Mouse (Mus musculus): ENCODE results near the gene Hs3st6. TPM values are rescaled to one million over a fixed set of nuclear protein-coding genes. Genes with fewer than 3 reads are reported as not detected.
"Not testable (repeated sequence)": the region's sequence is repeated elsewhere in the genome, so short reads cannot be mapped to it uniquely, and the experiment has no call there.

The Hs3st6 gene
- 0.29 and 0.44 TPM in 2 replicates for polyA plus RNA-seq (2012; rRNA removed)

DNA sequence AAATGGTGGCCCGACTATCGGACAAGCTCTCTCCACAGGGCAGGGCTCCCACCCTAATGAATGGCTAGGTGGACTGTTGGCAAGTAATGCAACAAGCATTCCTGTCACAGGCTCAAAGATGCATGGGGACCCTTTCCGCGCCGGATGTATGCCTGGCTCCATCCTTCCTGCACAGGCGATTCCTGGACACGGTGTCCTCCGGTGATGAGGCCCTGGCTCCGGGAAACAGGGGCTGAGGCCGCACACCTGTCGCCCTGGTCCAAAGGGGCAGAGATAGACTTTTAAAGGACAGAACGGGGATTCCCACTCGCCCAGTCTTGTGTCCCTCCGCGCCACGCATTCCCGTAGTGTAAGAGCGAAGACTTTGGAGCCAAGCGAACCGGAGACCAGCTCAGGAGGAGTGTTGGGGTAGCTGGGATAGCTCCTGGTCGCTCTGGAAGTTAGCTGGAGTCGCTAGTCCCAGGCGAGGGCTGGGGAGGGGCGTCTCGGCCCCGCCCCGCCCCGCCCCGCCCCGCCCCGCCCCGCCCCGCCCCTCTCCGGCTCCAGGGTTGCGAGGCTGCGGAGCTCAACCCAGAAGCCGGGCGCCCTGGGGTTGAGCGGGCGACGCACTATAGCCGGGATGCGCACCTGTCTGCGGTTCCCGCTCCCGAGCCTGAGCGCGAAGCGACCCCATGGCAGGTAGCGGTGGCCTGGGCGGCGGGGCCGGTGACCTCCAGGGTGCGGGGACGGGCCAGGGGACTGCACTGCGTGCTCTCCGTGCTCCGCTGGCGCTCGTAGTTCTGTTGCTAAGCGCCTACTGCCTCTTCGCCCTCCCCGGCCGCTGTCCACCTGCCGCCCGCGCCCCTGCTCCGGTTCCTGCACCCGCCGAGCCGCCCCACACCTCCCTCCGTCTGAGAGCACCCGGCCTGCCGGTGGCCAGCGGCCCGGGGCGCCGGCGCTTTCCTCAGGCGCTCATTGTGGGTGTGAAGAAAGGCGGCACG, at the start of gene Hs3st6:
TSS of gene Hs3st6 (plus strand) at position 574 of the 980 bp plus-strand sequence.
- Histone ChIP-seq H3K4me1 (ENCODE audit: control insufficient read depth, insufficient read depth, low read length) (0 out of 2 replicates have a peak, but pooled peaks cover 1% of the 10 kb centered on the region), H3K4me3 (ENCODE audit: insufficient read depth, low read length) (peak within 1 kb of the TSS; percentile 40), H3K27ac (ENCODE audit: insufficient read depth, low read length) (no peak within 1 kb of the TSS)
- TF ChIP-seq POLR2A (IDR thresholded peaks at IDR 0.05; ENCODE audit: extremely low read depth, insufficient read depth, low read length) (no peak), CTCF (IDR thresholded peaks at IDR 0.05; ENCODE audit: extremely low read depth, insufficient read depth, low read length) (no peak)

DNA sequence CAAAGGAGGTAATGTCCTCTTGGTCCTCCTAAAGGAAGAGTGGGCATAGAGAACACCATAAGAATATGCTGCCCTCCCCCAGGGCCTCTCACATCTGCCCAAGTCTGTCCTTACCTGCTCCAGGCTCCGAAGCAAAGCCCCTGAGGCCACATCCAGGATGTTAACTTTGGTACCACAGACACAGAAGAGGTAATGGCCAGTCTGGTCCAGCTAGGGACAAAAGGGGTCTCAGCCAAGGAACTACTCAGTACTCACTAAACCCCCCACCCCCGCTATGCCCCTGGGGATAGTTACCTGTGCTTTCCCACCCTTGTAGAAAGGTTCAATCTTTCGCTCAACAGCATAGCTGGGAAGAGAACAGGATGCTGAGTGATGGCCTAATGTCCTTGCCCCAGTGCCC, 47.0 kb upstream of the Hs3st6 start:
- Histone ChIP-seq H3K4me3 (ENCODE audit: insufficient read depth, low read length) (no peak overlapping the region), H3K4me1 (ENCODE audit: control insufficient read depth, insufficient read depth, low read length) (peaks cover 2% of the 10 kb centered on the region; the same call in 1 of the 2 replicates), H3K27ac (ENCODE audit: insufficient read depth, low read length) (no peak overlapping the region)
- TF ChIP-seq CTCF (IDR thresholded peaks at IDR 0.05; ENCODE audit: extremely low read depth, insufficient read depth, low read length) (no peak), POLR2A (IDR thresholded peaks at IDR 0.05; ENCODE audit: extremely low read depth, insufficient read depth, low read length) (no peak)

DNA sequence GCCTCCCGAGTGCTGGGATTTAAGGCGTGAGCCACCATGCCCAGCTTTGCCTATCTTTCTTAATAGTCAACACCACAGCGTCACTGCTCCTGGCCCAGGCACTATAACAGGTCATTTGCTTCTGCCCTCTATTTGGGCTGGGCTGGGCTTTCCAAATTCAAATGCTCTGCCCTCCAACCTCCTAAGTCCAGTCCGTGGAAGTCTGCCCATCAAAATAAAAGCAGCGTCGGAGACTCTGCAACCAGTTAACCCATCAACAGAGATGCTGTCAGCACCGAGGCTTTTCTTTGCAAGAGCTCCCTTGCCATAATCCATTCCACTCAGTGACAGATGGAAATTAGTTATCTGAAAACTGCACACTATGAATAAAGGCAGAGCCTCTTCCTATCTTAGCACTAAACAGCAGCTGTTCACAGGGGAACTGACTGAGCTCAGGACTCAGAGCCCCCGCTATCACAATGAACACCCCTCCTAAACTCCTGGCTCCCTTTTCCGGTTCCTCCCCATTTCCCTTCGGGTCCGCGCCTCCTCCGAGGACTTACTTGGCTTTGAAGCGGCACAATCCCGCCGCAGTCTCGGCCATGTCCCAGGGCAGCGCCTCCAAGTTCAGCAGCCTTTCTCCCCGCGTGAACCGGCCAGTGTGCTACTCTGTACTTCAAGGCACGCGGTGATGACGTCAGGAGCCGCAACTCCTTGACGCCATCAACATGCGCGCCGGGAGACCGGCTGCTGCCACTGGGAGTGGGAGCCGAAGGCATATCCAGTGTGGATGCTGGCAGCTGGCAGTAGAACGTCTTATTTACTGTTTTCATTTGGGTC, 45.6 kb upstream of the Hs3st6 start, which contains the start of gene Tbl3:
TSS of gene Tbl3 (minus strand) at position 679 of the 819 bp plus-strand sequence.
- peaks cover 2% of the 10 kb centered on the region; the same call in 1 of the 2 replicates for H3K4me1 ChIP-seq (ENCODE audit: control insufficient read depth, insufficient read depth, low read length)
- H3K27ac ChIP-seq (ENCODE audit: insufficient read depth, low read length): no peak within 1 kb of the TSS
- peak within 1 kb of the TSS; percentile 66 for H3K4me3 ChIP-seq (ENCODE audit: insufficient read depth, low read length)
- TF ChIP-seq CTCF (IDR thresholded peaks at IDR 0.05; ENCODE audit: extremely low read depth, insufficient read depth, low read length): no peak
- TF ChIP-seq POLR2A (IDR thresholded peaks at IDR 0.05; ENCODE audit: extremely low read depth, insufficient read depth, low read length): peak; percentile 95

DNA sequence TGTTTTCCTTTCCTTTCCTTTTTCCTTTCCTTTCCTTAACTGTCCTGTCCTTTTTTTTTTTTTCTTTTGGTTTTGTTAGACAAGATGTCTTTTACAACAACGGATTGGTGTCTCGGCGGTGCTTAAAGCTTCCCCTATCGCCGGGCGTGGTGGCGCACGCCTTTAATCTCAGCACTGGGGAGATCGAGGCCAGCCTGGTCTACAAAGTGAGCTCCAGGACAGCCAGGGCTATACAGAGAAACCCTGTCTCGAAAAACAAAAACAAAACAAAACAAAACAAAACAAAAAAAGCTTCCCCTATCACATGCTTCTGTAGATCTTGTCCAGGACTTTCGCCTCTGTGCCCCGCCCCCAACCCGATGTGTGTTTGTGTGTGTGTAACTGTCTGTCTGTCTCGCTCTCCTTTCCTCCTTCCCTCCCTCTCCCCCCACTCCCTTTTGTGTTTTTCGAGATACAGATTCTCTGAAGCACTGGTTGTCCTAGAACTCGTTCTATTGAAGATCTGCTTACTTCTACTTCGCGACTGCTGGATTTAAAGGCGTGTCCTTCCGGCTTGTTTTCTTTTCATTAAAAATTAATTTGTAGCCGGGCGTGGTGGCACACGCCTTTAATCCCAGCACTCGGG, 44.9 kb upstream of the Hs3st6 start:
- peak overlapping the region; percentile 66 for H3K4me3 ChIP-seq (ENCODE audit: insufficient read depth, low read length)
- H3K27ac ChIP-seq (ENCODE audit: insufficient read depth, low read length): no peak overlapping the region
- peaks cover 2% of the 10 kb centered on the region; the same call in 1 of the 2 replicates for H3K4me1 ChIP-seq (ENCODE audit: control insufficient read depth, insufficient read depth, low read length)
- TF ChIP-seq CTCF (IDR thresholded peaks at IDR 0.05; ENCODE audit: extremely low read depth, insufficient read depth, low read length) (no peak), POLR2A (IDR thresholded peaks at IDR 0.05; ENCODE audit: extremely low read depth, insufficient read depth, low read length) (no peak)

DNA sequence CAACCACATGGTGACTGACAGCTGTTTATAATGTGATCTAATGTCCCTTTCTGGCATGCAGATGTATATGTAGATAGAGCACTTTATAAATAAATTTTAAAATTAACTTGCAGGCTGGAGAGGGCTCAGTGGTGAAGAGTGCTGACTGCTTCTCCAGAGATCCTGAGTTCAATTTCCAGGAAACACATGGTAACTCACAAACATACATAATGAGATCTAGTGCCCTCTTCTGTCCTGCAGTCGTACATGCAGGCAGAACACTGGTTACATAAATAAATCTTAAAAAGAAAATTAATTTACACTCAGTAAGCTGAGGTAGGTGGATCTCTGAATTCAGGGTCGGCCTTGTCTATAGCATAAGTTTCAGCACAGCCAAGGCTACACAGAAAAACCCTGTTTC, 44.1 kb upstream of the Hs3st6 start:
- TF ChIP-seq POLR2A (IDR thresholded peaks at IDR 0.05; ENCODE audit: extremely low read depth, insufficient read depth, low read length) (no peak), CTCF (IDR thresholded peaks at IDR 0.05; ENCODE audit: extremely low read depth, insufficient read depth, low read length) (no peak)
- Histone ChIP-seq H3K27ac (ENCODE audit: insufficient read depth, low read length) (no peak overlapping the region), H3K4me3 (ENCODE audit: insufficient read depth, low read length) (no peak overlapping the region), H3K4me1 (ENCODE audit: control insufficient read depth, insufficient read depth, low read length) (peaks cover 2% of the 10 kb centered on the region; the same call in 1 of the 2 replicates)

DNA sequence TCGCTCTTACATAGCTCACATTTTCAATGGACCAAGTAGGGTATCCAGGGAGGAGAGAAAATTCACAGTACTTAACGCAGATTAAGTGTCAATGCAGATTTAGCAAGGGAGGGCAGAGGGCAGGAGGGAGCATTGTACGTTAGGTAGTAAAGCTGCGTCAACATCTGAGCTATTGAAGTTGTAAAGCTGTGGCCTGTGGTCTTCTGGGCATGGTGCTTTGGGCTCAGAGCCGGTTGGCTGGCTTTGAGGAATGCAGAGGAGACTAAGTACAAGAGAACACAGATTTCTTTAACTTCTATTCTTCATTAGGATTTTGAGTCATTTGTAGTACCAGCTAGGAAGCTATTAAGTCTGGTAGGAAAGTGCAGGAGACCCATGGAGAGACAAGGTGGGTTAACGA, 37.2 kb upstream of the Hs3st6 start:
- Histone ChIP-seq H3K4me1 (ENCODE audit: control insufficient read depth, insufficient read depth, low read length) (no peaks in the 10 kb centered on the region), H3K4me3 (ENCODE audit: insufficient read depth, low read length) (no peak overlapping the region), H3K27ac (ENCODE audit: insufficient read depth, low read length) (no peak overlapping the region)
- no peak for TF ChIP-seq POLR2A (IDR thresholded peaks at IDR 0.05; ENCODE audit: extremely low read depth, insufficient read depth, low read length)
- no peak for TF ChIP-seq CTCF (IDR thresholded peaks at IDR 0.05; ENCODE audit: extremely low read depth, insufficient read depth, low read length)

DNA sequence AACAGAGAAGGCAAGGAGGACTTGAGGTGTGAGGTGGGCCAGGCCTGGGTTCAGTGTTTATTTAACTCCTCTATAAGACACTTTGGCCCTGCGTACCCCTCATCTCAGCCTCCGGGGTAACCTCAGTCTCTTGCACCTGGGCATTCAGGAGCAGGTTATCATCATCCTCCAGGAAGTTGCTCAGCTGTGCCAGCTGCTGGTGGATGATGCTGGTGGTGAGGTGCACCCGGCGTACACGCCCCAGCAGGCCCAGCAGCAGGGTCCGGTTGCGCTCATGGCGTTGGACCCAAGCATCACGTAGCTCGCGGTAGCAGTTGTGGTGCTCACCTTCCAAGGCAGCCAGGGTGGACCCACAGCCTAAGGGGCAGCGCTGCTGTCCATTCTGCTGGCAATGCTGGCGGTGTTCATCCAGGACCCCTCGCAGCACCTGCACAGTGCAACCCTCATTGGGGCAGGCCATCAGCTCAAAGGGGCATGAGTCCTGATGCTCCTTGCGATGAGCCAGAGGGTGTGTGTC, 36.6 kb upstream of the Hs3st6 start:
- Histone ChIP-seq H3K4me1 (ENCODE audit: control insufficient read depth, insufficient read depth, low read length) (no peaks in the 10 kb centered on the region), H3K4me3 (ENCODE audit: insufficient read depth, low read length) (no peak overlapping the region), H3K27ac (ENCODE audit: insufficient read depth, low read length) (no peak overlapping the region)
- TF ChIP-seq POLR2A (IDR thresholded peaks at IDR 0.05; ENCODE audit: extremely low read depth, insufficient read depth, low read length) (no peak), CTCF (IDR thresholded peaks at IDR 0.05; ENCODE audit: extremely low read depth, insufficient read depth, low read length) (no peak)

DNA sequence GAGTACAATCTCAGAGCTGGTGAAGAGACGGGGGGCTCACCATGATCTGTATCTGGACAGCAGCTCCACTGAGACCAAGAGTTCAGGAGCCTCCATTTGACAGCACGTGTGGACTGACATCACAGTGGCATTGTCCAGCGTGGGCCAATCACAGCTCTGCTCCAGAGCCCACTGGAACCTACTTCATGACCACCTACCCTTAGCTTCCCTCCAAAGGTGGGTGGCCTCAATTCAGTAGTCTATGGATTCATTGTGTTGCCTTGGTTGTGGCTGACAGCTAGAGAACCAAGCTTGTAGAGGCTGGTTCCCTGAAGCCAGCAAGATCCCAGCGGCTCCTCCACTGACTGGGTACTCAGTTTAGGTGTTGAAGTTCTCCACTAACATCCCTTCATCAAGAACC, 34.8 kb upstream of the Hs3st6 start, which contains the start of the genes Rnf151 and Rps2:
TSS of gene Rnf151 (minus strand) at position 121 of the 400 bp plus-strand sequence.
TSS of gene Rps2 (plus strand) at position 174 of the 400 bp plus-strand sequence.
- TF ChIP-seq CTCF (IDR thresholded peaks at IDR 0.05; ENCODE audit: extremely low read depth, insufficient read depth, low read length): no peak
- TF ChIP-seq POLR2A (IDR thresholded peaks at IDR 0.05; ENCODE audit: extremely low read depth, insufficient read depth, low read length): no peak
- Histone ChIP-seq H3K4me1 (ENCODE audit: control insufficient read depth, insufficient read depth, low read length) (peaks cover 2% of the 10 kb centered on the region; the same call in 1 of the 2 replicates), H3K4me3 (ENCODE audit: insufficient read depth, low read length) (no peak within 1 kb of the TSS; the same call in 1 of the 2 replicates), H3K27ac (ENCODE audit: insufficient read depth, low read length) (no peak within 1 kb of the TSS)

DNA sequence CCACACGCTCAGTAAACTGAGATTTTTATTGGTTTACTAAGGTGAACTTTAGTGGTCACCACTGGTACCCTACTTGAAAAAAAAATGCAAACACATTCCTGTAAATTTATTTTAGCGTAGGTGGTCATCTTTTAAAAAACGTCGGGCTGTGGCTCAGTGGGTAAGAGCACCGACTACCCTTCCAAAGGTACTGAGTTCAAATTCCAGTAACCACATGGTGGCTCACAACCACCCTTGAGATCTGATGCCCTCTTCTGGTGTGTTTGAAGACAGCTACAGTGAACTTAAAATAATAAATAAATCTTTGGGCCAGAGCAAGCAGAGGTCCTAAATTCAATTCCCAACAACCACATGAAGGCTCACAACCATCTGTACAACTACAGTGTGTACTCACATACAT, 33.9 kb upstream of the Hs3st6 start:
- H3K27ac ChIP-seq (ENCODE audit: insufficient read depth, low read length); H3K4me1 ChIP-seq (ENCODE audit: control insufficient read depth, insufficient read depth, low read length): not testable (repeated sequence)
- H3K4me3 ChIP-seq (ENCODE audit: insufficient read depth, low read length): peak overlapping the region; percentile 51
